Mouse (Mus musculus) small intestine, adult 2 months (tissue): ENCODE measurements around the gene Iqca.

Source experiments
- CTCF ChIP-seq: fragments of 200-500 bp; IDR thresholded peaks from 2 replicates; pipeline ENCODE4 v1.5.1; 2012; ENCODE audit warnings: low read depth, mild to moderate bottlenecking, control low read depth, inconsistent platforms, low read length, moderate library complexity, mixed read lengths; ENCODE audit not compliant: insufficient replicate concordance, insufficient read length; ENCODE audit errors: extremely low read depth
- POLR2A ChIP-seq: fragments of 200-500 bp; IDR thresholded peaks from 2 replicates; pipeline ENCODE4 v1.6.1; 2012; ENCODE audit warnings: low read depth, mild to moderate bottlenecking, control low read depth, inconsistent platforms, low read length, moderate library complexity

DNA sequence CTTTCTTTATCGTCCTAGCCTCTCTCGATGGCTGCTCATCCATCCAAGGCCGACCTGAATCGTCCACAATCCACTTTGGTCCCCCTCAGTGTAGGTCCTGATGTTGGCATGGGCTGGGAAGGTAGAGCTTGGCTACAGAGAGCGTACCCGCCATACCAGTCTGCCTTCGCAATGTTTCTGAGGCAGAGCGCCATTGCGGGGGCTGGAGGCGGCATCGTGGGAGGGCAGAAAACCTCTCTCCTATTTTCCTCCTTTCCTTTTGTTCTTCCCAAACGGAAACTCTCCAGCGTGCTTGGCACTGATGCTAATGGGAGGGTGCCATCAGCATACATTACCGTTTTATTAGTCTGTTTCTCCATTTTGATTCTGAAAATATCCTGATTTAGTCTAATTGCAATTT is 146.5 kb downstream of the Iqca start:
- TF ChIP-seq CTCF = no peak
- no peak for TF ChIP-seq POLR2A
